Mouse (Mus musculus): ENCODE measurements at regions not wholly inside any gene's neighbourhood (a gene's known extent, or its start where the extent isn't known, plus 50 kb on each side); places are given as distances from the start of the nearest gene placed in this dataset.
"Not testable (repeated sequence)": the region's sequence is repeated elsewhere in the genome, so short reads cannot be mapped to it uniquely, and the experiment has no call there.

- H3K4me3 ChIP-seq; H3K4me1 ChIP-seq; H3K36me3 ChIP-seq; H3K9me3 ChIP-seq (replicated peaks); H3K27me3 ChIP-seq (ENCODE audit: low read depth, poor library complexity, severe bottlenecking); H3K27ac ChIP-seq; DNase-seq (ENCODE audit: low spot score): not testable (repeated sequence)
- 82% methylated on average over 1 of the region's 1 CpGs for WGBS
Measured at GRCm38 (mm10) chr1:189507301-189507700, 105.2 kb upstream of the Kcnk2 start.

GRCm38 (mm10) chr1:189499703-189500102, 97.6 kb upstream of the Kcnk2 start:
- WGBS = 90% methylated on average over 3 of the region's 3 CpGs

GRCm38 (mm10) chr1:189499141-189499540, 97.1 kb upstream of the Kcnk2 start:
- no peak overlapping the region for H3K4me3 ChIP-seq
- H3K27me3 ChIP-seq (ENCODE audit: low read depth, poor library complexity, severe bottlenecking) = no peaks in the 10 kb centered on the region
- H3K27ac ChIP-seq = no peak overlapping the region
- DNase-seq (ENCODE audit: low spot score) = no peak
- no peaks in the 10 kb centered on the region for H3K36me3 ChIP-seq
- no peaks in the 10 kb centered on the region for H3K9me3 ChIP-seq (replicated peaks)
- WGBS = 69% methylated on average over 4 of the region's 4 CpGs
- no peaks in the 10 kb centered on the region for H3K4me1 ChIP-seq

More at GRCm38 (mm10) chr1:189499703-189500102, 97.6 kb upstream of the Kcnk2 start:
- H3K9me3 ChIP-seq (replicated peaks) = no peaks in the 10 kb centered on the region
- no peak overlapping the region for H3K27ac ChIP-seq
- H3K36me3 ChIP-seq = no peaks in the 10 kb centered on the region
- no peaks in the 10 kb centered on the region for H3K27me3 ChIP-seq (ENCODE audit: low read depth, poor library complexity, severe bottlenecking)
- H3K4me3 ChIP-seq = no peak overlapping the region
- DNase-seq (ENCODE audit: low spot score) = no peak
- H3K4me1 ChIP-seq = no peaks in the 10 kb centered on the region

GRCm38 (mm10) chr1:189497031-189497430, 95.0 kb upstream of the Kcnk2 start:
- WGBS = 80% methylated on average over 9 of the region's 9 CpGs
- DNase-seq (ENCODE audit: low spot score) = no peak
- H3K9me3 ChIP-seq (replicated peaks) = no peaks in the 10 kb centered on the region
- no peaks in the 10 kb centered on the region for H3K36me3 ChIP-seq
- no peaks in the 10 kb centered on the region for H3K27me3 ChIP-seq (ENCODE audit: low read depth, poor library complexity, severe bottlenecking)
- no peak overlapping the region for H3K4me3 ChIP-seq
- no peaks in the 10 kb centered on the region for H3K4me1 ChIP-seq
- no peak overlapping the region for H3K27ac ChIP-seq

GRCm38 (mm10) chr1:189495386-189496150, 93.5 kb upstream of the Kcnk2 start:
- Histone ChIP-seq H3K4me3 (no peak overlapping the region), H3K27me3 (ENCODE audit: low read depth, poor library complexity, severe bottlenecking) (no peaks in the 10 kb centered on the region), H3K9me3 (replicated peaks) (no peaks in the 10 kb centered on the region), H3K27ac (no peak overlapping the region), H3K4me1 (no peaks in the 10 kb centered on the region), H3K36me3 (no peaks in the 10 kb centered on the region)
- WGBS = 86% methylated on average over 11 of the region's 11 CpGs
- DNase-seq (ENCODE audit: low spot score) = no peak

GRCm38 (mm10) chr1:189494896-189495295, 92.8 kb upstream of the Kcnk2 start:
- Histone ChIP-seq H3K27me3 (ENCODE audit: low read depth, poor library complexity, severe bottlenecking) (no peaks in the 10 kb centered on the region), H3K36me3 (no peaks in the 10 kb centered on the region), H3K27ac (no peak overlapping the region), H3K4me1 (no peaks in the 10 kb centered on the region), H3K9me3 (replicated peaks) (no peaks in the 10 kb centered on the region), H3K4me3 (no peak overlapping the region)
- WGBS = 82% methylated on average over 11 of the region's 11 CpGs
- no peak for DNase-seq (ENCODE audit: low spot score)

- no peaks in the 10 kb centered on the region for H3K9me3 ChIP-seq (replicated peaks)
- DNase-seq (ENCODE audit: low spot score) = no peak
Measured at GRCm38 (mm10) chr1:189485336-189485735, 83.3 kb upstream of the Kcnk2 start.

GRCm38 (mm10) chr1:189483331-189483730, 81.3 kb upstream of the Kcnk2 start:
- no peak for DNase-seq (ENCODE audit: low spot score)
- Histone ChIP-seq H3K27ac (no peak overlapping the region), H3K36me3 (no peaks in the 10 kb centered on the region), H3K27me3 (ENCODE audit: low read depth, poor library complexity, severe bottlenecking) (no peaks in the 10 kb centered on the region), H3K4me3 (no peak overlapping the region), H3K9me3 (replicated peaks) (no peaks in the 10 kb centered on the region), H3K4me1 (no peaks in the 10 kb centered on the region)
- WGBS = 84% methylated on average over 7 of the region's 7 CpGs

More at GRCm38 (mm10) chr1:189485336-189485735, 83.3 kb upstream of the Kcnk2 start:
- Histone ChIP-seq H3K36me3 (no peaks in the 10 kb centered on the region), H3K4me1 (no peaks in the 10 kb centered on the region), H3K4me3 (no peak overlapping the region), H3K27ac (no peak overlapping the region), H3K27me3 (ENCODE audit: low read depth, poor library complexity, severe bottlenecking) (no peaks in the 10 kb centered on the region)
- WGBS = 94% methylated on average over 4 of the region's 4 CpGs

- H3K4me3 ChIP-seq = no peak overlapping the region
- peak; percentile 14 for DNase-seq (ENCODE audit: low spot score)
- H3K36me3 ChIP-seq = no peaks in the 10 kb centered on the region
- H3K9me3 ChIP-seq (replicated peaks) = no peaks in the 10 kb centered on the region
- no peaks in the 10 kb centered on the region for H3K27me3 ChIP-seq (ENCODE audit: low read depth, poor library complexity, severe bottlenecking)
- WGBS = 92% methylated on average over 6 of the region's 6 CpGs
- H3K4me1 ChIP-seq = no peaks in the 10 kb centered on the region
- H3K27ac ChIP-seq = no peak overlapping the region
Measured at GRCm38 (mm10) chr1:189478051-189478450, 76.0 kb upstream of the Kcnk2 start.

GRCm38 (mm10) chr1:189476796-189477195, 74.7 kb upstream of the Kcnk2 start:
- no peaks in the 10 kb centered on the region for H3K27me3 ChIP-seq (ENCODE audit: low read depth, poor library complexity, severe bottlenecking)
- no peak overlapping the region for H3K4me3 ChIP-seq
- DNase-seq (ENCODE audit: low spot score) = peak; percentile 17
- H3K36me3 ChIP-seq = no peaks in the 10 kb centered on the region
- H3K27ac ChIP-seq = no peak overlapping the region
- no peaks in the 10 kb centered on the region; the same call in 1 of the 2 replicates for H3K4me1 ChIP-seq
- 91% methylated on average over 14 of the region's 14 CpGs for WGBS
- H3K9me3 ChIP-seq (replicated peaks) = no peaks in the 10 kb centered on the region

- no peaks in the 10 kb centered on the region for H3K9me3 ChIP-seq (replicated peaks)
- WGBS = 89% methylated on average over 4 of the region's 4 CpGs
Measured at GRCm38 (mm10) chr1:189473071-189473470, 71.0 kb upstream of the Kcnk2 start.

GRCm38 (mm10) chr1:189458421-189458820, 56.3 kb upstream of the Kcnk2 start:
- Histone ChIP-seq H3K4me1 (no peaks in the 10 kb centered on the region), H3K36me3 (no peaks in the 10 kb centered on the region), H3K9me3 (replicated peaks) (no peaks in the 10 kb centered on the region), H3K4me3 (no peak overlapping the region), H3K27me3 (ENCODE audit: low read depth, poor library complexity, severe bottlenecking) (no peaks in the 10 kb centered on the region), H3K27ac (no peak overlapping the region)
- peak; percentile 16 for DNase-seq (ENCODE audit: low spot score)
- whole genome bisulfite sequencing = 88% methylated on average over 3 of the region's 3 CpGs

More at GRCm38 (mm10) chr1:189473071-189473470, 71.0 kb upstream of the Kcnk2 start:
- no peak for DNase-seq (ENCODE audit: low spot score)
- Histone ChIP-seq H3K27me3 (ENCODE audit: low read depth, poor library complexity, severe bottlenecking) (no peaks in the 10 kb centered on the region), H3K27ac (no peak overlapping the region), H3K4me1 (no peaks in the 10 kb centered on the region; the same call in 1 of the 2 replicates), H3K36me3 (no peaks in the 10 kb centered on the region), H3K4me3 (no peak overlapping the region)

All from limb, embryonic 10.5 days (tissue).